Mouse (Mus musculus): ENCODE data around the gene Pparg. TPM values are rescaled to one million over a fixed set of nuclear protein-coding genes. Genes with fewer than 3 reads are reported as not detected.

Gene Pparg
- total RNA-seq, 2 experiments from 2014 or later, result 6.6 to 8.7 TPM

DNA sequence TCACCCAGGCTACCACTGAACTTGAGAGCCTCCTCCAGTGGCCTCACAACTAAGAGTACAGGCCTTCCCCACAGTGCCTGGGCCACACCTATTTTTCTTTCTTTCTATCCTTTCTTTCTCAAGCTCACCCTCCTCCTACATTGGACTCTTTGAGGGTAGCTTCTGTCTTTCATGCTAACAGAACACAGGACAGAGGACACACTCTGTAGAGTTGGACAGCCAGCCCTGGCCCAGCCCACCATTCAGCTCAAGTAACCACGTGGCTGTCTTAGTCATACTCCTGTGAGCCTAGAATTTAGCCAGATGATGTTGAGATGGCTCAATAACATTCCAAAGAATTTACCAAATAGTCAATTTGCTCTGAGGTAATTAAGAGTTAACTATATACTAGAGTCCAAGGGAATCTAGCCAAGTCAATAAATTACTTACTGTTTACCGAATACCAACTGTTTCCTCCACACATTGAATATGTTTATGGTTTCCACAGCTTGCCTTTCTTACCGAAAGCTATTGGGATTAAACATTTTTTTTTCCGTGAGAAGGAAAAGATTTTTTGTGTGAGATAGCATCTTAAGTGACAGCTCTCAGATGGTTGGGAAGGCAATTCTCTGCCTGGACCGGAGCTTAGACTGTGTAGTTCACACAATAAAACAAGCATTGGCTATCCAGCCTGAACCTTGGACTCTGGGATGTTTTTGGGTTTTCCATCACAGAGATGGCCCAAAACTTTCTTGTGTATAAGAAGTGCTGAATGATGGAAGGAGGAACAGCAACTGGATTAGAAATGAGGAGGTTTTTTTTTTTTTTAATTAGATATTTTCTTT is 10.9 kb upstream of the Pparg start:
- no peak for DNase-seq (ENCODE audit: low spot score in 2 of 2)
- intact Hi-C loops (cut with DNase I), result no loop called here

DNA sequence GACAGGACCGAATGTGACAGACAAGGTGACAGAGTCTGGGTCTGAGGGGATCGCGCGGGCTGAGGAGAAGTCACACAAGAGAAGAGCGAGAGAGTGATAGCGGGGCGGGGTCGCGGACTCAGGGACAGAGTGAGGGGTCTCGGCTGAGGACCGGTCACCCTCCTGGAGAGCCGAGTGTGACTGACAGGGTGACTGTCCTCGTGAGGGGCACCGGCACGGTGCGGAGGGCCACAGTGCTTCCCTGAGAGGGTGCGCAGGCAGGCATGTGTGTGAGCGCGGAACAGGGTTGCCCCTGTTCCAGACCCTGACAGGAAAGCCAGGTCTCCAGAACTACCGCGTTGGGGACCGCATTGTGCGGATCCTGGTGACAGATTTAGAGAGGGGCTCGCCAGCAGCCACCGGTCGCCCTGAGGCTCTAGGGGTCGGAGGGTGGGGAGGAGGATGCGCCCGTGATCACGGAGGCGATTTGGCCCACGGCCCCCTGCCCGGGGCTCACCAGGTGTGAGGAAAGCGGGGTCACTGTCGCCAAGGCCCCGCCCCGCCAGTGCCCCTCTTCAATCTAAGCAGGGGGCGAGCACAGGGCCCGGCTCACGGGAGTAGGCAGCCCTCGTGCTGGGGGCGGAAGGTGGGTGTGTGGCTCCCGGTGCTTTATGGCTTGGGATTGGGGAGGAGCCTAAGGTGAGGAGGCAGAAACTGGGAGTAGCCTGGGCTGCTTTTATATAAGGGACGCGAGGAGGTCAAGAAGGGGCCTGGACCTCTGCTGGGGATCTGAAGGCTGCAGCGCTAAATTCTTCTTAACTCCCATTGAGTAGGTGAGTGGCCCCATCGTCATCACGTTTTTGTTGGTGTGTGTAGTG is 1.1 kb downstream of the Pparg start:
- DNase-seq (ENCODE audit: low spot score in 2 of 2), result peak; percentile 35 to 45
- intact Hi-C loops (cut with DNase I), result loop anchor here (5.0 kb wide), 2 partner anchors 50 to 70 kb away; no protein-coding TSS in a partner anchor

DNA sequence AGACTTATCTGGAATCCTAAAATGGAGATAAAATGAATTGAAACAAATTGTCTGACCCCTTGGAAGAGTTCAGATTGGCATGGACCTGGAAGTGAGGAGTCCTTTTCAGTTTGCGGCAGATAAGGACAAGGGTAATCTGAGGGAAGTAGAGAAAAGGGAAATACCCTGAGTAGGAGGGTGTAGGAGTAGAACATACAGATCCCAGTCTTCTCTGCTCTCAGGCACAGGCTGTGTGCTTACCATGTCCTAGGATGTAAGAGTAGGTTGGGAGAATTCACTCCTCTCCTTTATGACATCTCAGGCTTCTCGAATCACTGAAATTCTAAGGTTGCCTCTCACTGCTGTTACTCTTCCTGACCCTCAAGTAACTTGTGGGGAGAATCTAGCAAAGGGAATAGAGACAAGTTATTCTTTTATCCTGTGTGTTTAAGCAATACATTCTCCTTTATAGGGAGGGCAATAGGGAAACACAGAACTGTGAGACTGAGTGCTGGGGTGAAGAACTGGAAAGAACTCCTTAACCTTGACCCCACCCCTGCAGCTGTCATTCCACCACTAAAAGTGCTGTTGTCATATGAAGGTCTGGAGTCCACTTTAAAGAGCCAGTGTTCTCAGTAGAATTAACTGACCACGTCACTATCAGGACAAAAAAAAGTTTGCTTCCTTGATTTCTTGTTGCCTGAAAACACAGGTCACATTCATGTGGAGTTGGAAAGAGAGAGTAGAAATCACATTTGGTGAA is 6.3 kb downstream of the Pparg start:
- peak in 1 of 2 experiments; percentile 11 for DNase-seq (ENCODE audit: low spot score in 2 of 2)
- intact Hi-C loops (cut with DNase I), result no loop called here

DNA sequence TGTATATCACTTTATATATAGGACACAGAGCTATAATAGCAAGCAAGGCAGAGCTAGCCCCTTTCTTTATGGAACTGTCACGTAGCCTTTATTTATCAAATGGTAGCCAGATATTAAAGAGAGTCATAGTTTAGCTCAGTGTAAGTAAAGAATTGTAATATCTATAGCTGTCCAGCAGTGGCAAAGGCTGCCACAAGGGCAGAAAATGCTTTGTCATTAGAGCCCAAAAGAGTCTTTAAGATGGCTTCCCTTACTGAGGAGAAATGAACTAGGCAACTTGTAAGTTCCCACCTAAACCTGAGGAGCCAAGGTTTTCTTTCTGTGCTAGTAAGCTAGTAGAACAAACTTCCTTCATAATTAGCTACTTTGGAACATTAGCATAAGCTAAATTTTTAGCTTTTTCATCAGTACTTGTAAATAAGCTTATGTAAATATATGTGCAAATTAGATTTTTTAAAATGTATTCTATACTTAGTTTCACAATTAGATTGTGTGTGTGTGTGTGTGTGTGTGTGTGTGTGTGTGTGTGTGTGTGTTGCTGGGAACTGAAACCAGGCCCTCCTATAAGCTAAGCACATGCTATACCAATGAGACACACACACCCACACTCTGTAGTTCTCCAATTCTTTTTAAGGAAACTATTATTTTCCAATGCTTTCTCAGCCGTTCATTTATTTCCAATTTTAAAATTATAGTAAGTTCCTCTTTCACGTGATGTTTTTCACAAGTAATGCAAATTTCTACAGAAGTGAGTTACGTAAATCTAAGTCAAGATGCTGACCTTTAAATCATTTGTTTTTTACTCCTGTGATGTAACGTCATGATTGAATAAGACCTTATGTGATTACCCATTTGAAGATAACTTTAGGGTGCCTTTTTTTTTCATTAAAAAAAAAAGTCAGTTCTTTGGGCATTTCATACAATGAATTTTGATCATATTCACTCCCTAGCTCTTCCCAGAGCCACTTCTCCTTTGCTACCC is 14.4 kb downstream of the Pparg start:
- intact Hi-C loops (cut with DNase I), result no loop called here
- DNase-seq (ENCODE audit: low spot score in 2 of 2), result no peak

DNA sequence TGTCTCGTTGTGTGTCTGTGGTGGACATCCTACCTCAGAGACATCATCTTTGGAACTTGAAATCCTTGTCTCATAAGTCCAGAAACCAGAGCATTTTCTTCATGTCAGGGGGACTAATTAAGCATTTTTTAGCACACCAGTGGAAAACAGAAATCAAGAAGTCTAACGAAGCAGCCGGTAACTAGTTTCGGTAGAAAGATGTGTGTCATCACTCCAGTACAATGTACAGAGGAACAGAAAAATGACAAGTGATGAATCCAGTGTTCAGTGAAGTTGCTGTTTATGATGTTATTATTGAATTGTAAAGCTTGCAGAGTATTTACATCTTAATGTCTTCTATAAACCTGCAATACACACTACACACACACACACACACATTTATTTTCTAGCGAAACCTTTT is 19.8 kb downstream of the Pparg start:
- intact Hi-C loops (cut with DNase I), result no loop called here
- DNase-seq (ENCODE audit: low spot score in 2 of 2), result no peak

DNA sequence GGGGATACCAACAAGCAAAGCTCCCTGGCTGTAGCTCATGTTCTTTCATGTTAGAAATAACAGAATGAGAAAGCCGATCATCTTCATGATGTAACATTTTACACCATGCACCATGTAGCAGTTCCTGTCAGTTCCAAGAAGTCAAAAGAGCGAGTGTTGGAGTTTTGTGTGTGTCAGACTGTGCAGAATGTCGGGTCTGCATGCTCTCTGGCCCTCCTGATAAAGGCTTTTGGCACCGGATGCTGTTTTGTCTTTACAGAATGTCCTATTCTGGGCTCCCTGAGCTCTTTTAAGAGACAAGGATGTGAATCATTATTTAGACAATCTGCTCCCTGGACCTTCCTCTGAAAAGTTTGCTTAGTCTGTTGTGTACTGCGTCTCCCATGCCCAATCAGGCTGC is 22.0 kb downstream of the Pparg start:
- DNase-seq (ENCODE audit: low spot score in 2 of 2), result no peak

DNA sequence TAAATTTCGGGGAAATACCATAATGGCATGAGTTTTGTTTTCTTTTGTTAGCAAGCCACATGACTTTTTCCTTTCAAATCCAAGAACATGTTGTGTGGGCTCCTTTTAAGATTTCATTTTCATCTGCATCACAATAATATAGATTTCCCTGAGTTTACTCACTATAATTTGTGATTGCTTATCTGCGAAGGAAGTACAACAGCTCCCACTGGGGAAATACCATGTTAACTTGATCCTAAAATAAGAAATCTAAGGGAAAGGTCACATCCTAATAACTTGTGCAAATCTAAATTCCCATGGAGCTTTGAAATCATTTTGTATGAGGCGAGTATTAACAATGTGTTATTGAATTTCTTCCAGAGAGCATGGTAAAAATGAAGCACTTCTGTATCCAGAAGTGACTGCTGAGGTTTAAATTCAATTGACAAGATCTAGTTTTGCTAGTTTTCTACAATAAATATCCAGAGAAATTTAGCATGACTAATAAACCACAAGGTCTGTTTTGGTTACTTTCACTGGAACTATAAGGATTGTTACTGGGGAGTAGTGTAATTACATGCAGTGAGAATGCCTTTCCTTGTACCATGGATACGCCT is 29.3 kb downstream of the Pparg start:
- DNase-seq (ENCODE audit: low spot score in 2 of 2), result no peak
- intact Hi-C loops (cut with DNase I), result no loop called here

More for the DNA sequence above, 22.0 kb downstream of the Pparg start:
- intact Hi-C loops (cut with DNase I), result no loop called here

DNA sequence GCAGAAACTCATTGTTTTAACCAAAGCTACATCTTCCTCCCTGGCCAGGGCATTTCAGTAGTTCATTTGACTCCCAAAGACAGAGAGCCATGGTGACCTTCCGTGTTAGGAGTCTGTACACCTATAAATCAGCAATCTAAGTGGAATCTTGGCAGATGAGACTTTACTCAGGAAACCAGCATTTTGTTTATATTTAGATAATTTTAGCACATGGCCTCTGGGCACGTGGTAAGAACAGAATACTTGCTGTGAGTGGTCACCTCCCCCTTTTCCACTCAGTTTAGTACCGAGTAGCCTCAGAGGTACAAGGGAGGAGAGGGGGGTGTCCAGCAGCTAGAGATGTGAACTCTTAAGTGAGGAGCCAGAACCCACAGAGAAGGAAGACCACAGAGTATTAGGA is 36.2 kb downstream of the Pparg start:
- intact Hi-C loops (cut with DNase I), result no loop called here

DNA sequence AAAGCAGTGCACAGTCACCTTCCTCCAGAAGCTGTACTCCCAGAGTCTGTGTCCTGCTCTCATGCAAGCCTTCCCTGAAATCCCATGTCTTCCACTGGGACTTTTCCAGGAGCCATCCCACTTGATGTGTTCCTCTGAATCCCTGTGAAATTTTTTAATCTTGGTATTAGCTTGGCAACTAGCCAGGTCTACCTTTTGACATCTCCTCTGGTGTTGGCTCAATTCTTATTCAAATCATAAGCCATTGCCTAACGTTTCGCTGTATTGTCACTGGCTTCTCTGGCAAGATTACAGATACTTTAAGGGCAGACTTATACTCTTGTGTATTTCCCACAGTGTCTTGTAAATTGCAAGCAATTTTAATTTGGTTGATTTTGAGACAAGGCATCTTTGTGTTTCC is 43.6 kb downstream of the Pparg start:
- no peak for DNase-seq (ENCODE audit: low spot score in 2 of 2)
- intact Hi-C loops (cut with DNase I), result no loop called here

More for the DNA sequence above, 36.2 kb downstream of the Pparg start:
- DNase-seq (ENCODE audit: low spot score in 2 of 2), result no peak

DNA sequence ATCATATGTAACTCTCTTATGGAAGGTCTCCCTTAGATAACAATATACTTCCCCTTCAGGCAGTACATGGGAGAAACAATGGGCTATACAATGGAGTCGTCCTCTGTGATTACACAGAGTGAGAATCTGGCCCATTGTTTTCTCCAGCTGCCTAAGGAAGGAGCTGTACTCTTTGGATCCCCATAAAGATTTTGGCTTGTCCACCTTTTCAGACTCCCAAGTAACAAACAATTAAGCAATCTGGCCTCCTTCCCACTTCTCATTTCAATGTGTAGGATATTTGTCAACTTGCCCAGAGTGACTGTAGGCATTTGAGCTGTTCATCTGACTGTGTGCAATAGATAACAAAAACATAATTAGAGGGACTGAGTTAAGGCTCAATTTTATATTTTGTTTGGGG is 50.7 kb downstream of the Pparg start:
- intact Hi-C loops (cut with DNase I), result no loop called here
- no peak for DNase-seq (ENCODE audit: low spot score in 2 of 2)

DNA sequence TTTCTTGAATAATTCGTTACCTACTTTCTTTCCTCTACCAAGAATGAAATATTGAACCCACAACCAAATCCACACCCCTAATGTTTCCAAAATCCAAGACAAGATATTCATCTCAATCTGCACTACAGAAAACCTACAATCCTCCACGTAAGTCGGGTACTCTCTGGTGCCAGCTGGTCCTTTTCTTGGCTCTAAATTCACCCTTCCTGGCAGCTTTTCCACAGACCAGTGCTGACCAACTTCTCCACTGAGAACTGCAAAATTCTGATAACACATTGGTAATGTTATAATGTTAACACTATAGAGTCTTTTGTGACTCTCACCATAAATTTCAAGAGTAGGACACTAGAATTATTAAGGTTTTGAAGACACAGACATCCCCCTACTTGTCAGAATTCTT is 57.4 kb downstream of the Pparg start:
- intact Hi-C loops (cut with DNase I), result no loop called here
- DNase-seq (ENCODE audit: low spot score in 2 of 2), result no peak

DNA sequence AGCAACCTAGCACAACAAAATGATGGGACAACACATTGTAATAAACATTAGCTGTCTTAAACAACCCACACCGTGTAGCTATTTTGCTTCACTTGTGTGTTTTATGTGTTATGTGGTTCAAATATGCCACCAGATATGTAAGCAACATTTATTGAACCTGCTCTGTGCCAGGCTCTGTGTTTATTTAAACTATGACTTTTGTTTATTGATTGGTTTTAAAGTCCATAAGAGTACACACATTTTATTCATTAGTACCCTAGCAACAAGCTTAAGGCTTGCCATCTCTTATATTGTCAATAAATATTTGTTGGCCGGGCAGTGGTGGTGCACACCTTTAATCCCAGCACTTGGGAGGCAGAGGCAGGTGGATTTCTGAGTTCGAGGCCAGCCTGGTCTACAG is 58.2 kb downstream of the Pparg start:
- intact Hi-C loops (cut with DNase I), result no loop called here

DNA sequence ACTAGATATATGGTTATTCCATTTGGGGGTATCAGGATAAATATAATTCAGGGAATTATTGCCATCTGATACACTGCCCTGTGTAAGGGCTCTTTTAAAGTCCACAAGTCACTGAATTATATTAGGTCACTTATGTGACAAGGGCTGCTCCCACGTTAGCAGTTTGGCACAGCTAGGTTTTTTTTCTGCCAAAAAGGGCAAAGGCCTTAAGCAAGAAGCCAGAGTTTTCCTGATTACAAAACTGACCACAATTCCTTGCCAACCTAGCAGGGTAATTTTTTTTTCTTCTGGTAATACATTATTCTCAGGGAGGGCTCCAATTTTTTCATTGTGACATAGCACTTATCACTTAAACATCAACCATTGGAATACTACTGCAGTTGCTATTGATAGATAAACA is 60.2 kb downstream of the Pparg start:
- intact Hi-C loops (cut with DNase I), result no loop called here
- DNase-seq (ENCODE audit: low spot score in 2 of 2), result no peak

More for the DNA sequence above, 58.2 kb downstream of the Pparg start:
- DNase-seq (ENCODE audit: low spot score in 2 of 2), result no peak

DNA sequence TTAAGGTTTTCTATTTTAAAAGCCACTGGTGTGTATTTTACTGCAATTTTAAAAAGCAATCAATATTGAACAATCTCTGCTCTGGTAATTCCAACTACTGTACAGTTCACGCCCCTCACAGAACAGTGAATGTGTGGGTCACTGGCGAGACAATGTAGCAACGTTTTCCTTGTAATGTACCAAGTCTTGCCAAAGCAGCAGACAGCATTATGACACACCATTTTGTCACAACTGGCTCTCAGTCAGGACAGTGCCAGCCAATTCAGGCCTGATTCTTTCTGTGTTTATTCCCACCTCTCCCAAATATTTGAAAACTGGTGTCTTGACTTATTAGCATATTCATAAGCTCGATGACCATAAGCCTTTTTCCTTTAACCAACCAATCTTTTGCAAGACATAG is 60.9 kb downstream of the Pparg start:
- no peak for DNase-seq (ENCODE audit: low spot score in 2 of 2)
- intact Hi-C loops (cut with DNase I), result no loop called here

DNA sequence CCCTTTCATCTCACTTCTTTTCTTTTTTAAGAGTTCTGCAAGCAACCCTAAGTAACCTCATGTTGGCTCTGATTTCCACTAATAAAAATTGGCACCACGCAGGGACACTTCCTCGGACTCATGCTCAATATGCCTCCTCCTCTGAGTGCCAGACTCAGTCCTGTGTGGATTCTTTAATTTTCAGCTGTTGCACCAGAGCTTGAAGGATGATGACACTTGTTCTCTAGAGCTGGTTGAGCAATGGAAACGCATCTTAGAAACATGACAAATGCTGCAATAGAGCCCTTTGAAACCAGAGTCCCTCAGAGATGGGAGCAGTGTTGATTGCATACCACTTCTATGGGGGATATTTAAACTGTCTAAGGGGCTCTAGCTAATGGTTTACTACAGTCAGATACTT is 63.7 kb downstream of the Pparg start:
- DNase-seq (ENCODE audit: low spot score in 2 of 2), result no peak
- intact Hi-C loops (cut with DNase I), result no loop called here

DNA sequence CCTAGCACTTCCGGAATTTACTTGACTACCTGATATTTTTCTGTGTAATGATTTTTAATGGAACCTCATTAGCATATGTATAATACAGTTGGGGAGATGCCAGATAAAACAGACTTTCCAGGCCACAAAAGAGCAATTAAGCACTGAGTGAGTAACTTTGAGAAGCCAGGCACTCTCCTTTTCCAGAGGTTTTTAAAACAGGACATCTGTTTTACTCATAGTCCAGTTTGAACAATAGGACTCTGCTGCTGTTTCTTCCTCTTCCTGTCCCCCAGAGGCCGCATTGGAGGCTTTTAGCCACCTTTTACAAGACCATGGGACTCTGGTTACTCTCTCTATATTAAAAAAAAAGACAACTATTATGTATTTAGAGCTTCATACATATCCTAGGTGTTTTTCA is 72.0 kb downstream of the Pparg start:
- intact Hi-C loops (cut with DNase I), result no loop called here
- DNase-seq (ENCODE audit: low spot score in 2 of 2), result no peak

DNA sequence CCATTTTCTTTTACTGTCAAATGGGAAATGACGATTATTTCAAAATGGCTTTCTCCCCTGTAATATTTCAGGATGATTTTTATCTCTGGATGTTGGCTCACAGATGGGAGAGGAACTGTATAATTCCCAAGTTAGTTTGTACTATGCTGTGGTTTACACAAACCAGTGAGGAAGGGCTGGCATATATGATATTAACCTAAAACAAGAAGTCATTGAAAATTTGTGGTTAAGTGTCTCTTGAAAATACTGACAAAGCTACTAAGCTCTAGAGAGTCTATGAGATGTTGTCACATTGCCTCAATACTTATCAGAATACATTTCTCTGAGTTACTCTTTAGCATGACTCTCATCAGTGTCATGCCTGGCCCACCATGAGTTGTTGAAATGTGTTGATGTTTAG is 73.3 kb downstream of the Pparg start:
- intact Hi-C loops (cut with DNase I), result no loop called here
- no peak for DNase-seq (ENCODE audit: low spot score in 2 of 2)

DNA sequence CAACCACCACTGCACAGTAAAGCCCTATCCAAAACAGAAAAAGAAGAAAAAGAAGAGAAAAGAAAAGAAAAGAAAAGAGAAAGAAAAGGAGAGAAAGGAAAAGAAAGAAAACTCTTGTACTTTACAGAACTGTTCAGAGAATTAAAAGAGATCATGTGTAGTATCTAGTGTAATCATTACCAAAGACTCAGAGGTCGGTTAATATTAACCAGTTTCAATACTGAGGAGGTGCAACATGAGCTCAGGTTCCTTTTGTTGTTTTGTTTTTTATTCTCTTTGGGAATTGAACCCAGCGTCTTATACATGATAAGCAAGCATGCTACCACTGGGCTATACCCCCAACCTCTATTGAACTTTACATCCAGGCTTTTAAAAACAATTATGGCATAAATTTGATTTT is 74.1 kb downstream of the Pparg start:
- DNase-seq (ENCODE audit: low spot score in 2 of 2), result no peak
- intact Hi-C loops (cut with DNase I), result no loop called here
